Mouse (Mus musculus): ENCODE measurements around the gene Zbtb2.

Zbtb2 gene

DNA sequence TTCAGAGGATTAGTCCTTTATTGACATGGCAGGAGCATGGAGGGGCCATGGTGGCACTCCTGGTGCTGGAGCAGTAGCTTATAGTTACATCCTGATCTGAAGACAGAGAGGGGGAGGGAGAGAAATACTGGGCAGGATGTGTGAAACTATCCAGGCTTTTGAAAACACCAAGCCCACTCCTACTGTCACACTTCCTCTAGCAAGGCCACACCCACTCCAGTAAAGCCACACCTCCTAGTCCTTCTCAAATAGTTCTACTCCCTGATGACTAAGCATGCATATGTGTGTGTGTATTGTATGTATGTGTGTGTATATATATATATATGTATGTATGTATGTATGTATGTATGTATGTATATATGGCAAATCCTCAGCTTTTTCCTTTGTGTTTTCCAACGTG lies 60.2 kb downstream of the Zbtb2 start:
- DNase-seq: no peak

DNA sequence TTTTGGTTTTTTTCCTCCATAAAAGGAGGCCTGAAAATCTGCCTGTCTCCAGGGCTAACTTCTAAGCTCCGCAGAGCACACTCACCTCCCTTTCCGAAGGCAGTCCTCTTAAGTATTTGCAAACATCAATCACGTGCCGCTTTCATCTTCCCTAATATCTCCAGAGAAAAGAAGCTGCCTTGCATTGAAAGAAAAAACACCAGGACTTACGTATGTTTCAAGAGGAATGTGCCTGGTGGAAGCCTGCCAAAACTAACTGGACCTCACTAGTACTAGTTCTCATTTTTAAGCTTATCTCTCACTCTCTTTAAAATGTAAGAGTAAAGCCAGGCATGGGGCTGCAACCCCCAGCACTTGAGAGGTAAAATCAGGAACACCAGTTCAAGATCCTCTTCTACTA lies 62.3 kb downstream of the Zbtb2 start:
- no peak for DNase-seq

DNA sequence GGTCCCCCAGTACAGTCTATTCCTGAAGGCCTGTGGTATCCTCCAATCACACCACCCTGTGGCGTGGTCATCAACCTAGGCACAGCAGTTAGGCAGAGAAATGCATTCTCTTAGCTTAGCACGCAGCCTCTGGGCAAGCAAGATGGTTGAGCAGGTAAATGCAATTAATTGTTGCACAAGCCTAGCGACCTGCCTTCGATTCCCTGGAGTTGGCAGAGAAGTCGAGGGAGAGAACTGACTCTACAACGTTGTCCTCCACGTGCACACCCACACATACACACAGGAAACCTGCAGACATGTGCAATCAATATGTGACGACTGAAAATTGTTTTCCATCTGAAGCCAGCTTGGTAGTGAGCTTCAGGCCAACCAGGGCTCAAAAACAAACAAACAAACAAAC lies 64.0 kb downstream of the Zbtb2 start:
- DNase-seq: no peak

All from thymus, postnatal 4 days (tissue).